Mouse (Mus musculus) c-Kit-positive CD71-positive TER-119-negative erythroid progenitor cells, embryonic 14.5 days (primary cell): ENCODE measurements around the gene Ptchd4.

Source experiments
- DNase-seq: peaks from one replicate; pipeline ENCODE4 v3.0.0-alpha.2; 2013; ENCODE audit warnings: low read depth

The Ptchd4 gene

DNA sequence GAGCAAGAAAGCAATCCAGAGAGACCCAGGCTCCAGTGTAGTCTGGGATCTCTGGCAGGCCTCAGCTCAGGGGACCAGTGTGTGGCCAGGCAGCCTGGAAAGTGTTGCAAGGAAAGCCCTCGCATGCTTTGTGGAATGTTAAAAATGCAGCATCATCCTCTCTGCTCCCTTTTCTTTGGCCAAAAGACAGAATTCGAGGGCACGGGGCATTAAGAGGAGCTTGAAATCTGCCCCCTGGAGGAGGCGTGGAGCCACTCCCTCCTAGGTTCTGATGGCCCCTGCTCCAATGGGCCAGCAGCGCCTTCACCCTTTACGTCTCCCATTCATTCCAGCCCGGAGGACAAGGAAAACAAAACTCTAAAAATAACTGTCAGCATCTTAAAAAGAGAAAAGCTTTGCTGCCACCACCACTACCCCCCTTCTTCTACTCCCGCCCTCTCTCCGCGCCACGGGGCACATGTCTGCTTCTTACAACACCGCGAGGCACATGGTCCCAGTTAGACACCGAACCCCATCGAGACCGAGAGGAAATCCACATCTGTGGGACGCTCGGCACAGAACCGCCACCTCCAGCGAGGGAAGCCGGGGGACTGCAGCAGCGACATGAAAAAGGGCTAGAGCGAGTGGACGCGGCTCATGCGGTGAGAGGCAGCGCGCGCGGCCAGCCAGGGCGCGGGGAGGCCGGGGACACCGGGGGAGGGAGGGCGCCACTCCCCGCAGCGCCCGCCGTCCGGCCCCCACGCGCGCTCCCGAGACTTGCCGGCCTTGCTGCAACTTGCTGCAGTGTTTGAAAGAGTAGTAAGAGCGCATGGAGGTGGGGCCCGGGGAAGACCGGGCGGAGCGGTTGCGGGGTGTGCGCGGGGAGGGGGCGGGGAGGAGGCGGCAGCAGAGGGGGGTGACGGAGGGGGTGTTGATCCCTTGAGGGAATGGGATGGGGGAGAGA is at the start of gene Ptchd4:
TSS of gene Ptchd4 (plus strand) at position 279 of the 943 bp plus-strand sequence.
- no peak for DNase-seq

GRCm38 (mm10) chr17:42276861-42277260 is 38.9 kb upstream of the Ptchd4 start:
- DNase-seq = no peak

DNA sequence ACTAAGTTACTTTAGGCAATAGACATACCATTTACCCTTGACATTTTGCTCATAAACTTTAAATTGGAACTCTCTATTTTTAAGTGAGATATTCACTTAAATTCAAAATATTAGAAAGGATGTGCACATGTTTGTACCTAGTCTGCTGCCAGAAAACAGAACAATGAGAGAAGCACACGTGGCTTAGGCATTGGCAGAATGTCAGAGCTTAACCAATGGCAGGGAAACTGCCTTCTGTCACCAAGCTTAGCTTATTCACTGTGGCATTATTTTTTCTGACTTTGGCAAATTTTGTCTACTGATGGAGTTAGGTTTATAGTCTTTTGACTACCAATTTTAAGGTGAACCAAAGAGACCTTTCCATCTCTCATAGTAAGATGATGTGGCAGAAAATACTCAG is 31.4 kb upstream of the Ptchd4 start:
- no peak for DNase-seq

- DNase-seq = no peak
Observed at GRCm38 (mm10) chr17:42286255-42286654, 29.5 kb upstream of the Ptchd4 start.

DNA sequence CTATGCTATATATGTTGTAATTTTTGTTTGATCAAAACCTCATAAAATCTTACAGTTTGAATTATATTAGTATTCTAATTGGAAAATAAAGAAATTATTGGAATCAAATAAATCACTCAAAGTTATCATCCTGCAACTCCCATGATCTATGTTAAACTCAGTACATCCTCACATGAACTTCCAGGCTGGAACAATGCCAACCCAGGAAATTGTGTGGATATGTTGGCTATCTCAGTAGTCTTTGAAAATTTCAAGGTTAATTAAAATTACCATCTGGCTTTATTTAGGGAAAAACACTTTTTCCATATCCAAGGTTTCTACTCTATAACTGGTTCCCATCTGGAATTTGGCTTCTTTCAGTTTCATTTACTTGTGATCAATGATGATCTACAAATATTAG is 25.4 kb upstream of the Ptchd4 start:
- DNase-seq = no peak

- no peak for DNase-seq
Observed at GRCm38 (mm10) chr17:42291793-42292192, 24.0 kb upstream of the Ptchd4 start.

GRCm38 (mm10) chr17:42297986-42298385 is 17.8 kb upstream of the Ptchd4 start:
- DNase-seq = no peak

DNA sequence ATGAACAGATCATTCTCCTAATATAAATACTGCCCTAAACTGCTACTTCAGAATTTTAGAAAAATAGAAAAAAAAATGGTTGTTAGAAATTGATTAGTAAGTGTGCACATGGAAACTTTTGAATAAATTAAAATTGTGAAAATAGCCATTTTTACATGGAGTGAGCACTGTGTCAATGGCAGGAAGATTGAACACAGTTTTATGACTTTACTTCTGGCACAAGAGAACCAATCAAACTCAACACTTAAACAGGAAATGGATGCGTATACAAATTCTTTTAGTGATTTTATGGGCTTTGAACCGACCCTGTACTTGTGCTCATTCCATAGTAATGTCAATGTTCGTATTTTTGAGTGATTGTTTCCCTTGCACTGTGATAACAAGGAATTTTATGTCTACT is 16.1 kb upstream of the Ptchd4 start:
- DNase-seq = no peak

DNA sequence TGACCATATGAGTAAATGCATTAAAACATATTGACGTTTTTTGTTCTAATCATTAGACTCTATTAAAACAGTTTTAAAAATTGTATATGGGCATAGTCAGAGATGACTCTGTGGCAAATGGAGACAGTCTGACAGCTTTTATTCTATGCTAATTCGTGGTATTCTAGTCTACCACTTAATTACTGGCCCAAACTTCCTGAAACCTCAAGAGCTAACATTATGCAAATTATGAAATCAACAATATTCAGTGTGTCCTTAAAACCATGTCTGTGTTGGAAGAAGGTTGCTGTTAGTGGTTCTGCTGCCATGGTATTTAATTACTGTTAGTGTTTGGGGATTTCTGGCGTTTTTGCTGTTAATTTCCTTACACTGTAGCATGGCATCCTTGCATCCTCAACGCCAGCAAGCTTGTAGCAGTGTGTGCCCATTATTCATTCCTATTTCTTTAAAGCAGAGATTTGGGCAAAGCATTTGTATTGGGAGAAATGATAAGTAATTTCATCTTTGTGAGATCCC is 12.6 kb upstream of the Ptchd4 start:
- DNase-seq = no peak

GRCm38 (mm10) chr17:42304262-42304661 is 11.5 kb upstream of the Ptchd4 start:
- DNase-seq = no peak

- no peak for DNase-seq
Observed at GRCm38 (mm10) chr17:42307001-42307400, 8.7 kb upstream of the Ptchd4 start.

GRCm38 (mm10) chr17:42310136-42310535 is 5.6 kb upstream of the Ptchd4 start:
- no peak for DNase-seq

DNA sequence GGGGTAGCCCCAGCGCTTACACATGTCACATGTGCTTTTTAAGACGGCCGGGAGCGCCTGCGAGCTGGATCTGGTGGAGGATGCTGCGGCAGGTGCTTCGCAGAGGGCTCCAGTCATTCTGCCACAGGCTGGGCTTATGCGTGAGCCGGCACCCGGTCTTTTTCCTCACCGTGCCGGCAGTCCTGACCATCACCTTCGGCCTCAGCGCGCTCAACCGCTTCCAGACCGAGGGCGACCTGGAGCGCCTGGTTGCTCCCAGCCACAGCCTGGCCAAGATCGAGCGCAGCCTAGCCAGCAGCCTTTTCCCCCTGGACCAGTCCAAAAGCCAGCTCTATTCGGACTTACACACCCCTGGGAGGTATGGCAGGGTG is 850 bp downstream of the Ptchd4 start:
- DNase-seq = no peak

GRCm38 (mm10) chr17:42335787-42336186 is 20.0 kb downstream of the Ptchd4 start:
- DNase-seq = no peak

DNA sequence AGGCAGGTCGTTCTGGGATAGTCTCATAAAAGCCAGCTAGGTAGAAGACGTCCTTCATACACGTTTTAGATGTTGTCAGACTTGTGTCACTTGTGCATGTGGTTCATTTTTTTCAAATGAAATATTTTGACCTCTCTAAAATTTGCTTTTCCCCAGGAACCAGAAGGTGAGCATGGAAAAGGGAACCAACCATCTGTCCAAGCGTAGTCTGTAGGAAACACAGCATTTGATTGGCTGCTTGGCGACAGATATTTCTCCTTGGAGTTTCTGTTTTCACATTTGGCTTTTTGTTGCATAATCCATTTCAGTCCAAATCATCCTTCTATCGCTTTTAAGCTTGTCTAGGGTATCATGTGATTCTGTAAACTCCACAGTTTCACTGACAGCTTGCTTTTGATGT is 20.8 kb downstream of the Ptchd4 start:
- DNase-seq = no peak

DNA sequence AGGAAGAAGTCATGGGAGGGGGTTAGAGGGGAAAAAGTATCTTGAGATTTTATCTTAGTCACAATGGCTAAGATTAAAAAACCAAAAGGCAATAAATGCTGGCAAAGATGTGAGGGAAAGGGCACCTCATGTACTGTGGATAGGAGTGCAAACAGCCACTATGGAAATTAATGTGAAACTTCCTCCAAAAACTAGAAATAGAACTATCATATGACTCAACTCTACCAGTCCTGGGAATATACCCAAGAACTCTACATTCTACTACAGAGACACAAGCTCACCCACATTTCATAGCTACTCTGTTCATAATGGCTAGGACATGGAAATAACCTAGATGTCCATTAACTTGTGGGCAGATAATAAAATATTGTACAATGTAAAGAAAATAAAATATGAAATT is 30.3 kb downstream of the Ptchd4 start:
- no peak for DNase-seq

GRCm38 (mm10) chr17:42358481-42358880 is 42.7 kb downstream of the Ptchd4 start:
- no peak for DNase-seq

GRCm38 (mm10) chr17:42363085-42363710 is 47.5 kb downstream of the Ptchd4 start:
- DNase-seq = no peak

GRCm38 (mm10) chr17:42364716-42365115 is 49.0 kb downstream of the Ptchd4 start:
- no peak for DNase-seq

DNA sequence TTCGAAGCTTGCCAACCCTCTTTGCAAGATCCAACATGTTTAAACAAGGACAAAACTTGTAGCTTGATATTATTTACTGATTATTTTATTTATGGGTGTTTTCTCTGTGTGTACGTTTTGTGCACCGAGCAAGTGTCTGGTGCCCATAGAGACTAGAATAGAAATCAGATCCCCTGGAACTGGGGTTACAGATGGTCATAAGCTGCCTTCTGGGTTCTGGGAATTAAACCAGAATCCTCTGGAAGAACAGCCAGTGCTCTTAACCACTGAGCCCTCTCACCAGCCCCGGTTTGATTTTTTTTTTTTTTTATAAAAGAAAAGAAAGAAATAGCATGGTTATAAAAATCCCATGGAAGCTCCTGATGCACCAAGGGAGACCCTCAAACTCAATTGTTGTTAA is 59.1 kb downstream of the Ptchd4 start:
- DNase-seq = no peak

- DNase-seq = no peak
Observed at GRCm38 (mm10) chr17:42393086-42393485, 77.3 kb downstream of the Ptchd4 start.

- DNase-seq = no peak
Observed at GRCm38 (mm10) chr17:42395299-42395698, 79.6 kb downstream of the Ptchd4 start.

DNA sequence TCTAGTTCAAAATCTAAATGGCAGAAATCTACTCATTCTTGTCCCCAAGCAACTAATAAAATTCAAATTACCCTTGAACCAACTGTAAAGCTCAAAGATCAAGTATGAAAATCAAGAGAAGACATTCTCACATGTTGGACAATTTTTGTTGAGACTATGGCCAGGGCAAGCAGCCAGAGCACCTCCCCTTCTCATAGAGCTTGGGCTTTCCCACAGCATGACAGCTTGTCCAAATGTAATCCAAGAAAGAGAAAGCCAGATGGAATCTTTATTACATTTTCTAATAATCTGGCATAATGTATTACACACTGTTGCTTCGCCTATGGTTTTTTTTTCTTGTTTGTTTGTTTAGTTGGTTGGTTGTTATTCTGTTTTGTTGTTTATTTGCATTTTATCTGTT is 102.7 kb downstream of the Ptchd4 start:
- DNase-seq = no peak
